Mouse (Mus musculus) E14TG2a.4 (cell line): Measurements from ENCODE around the gene Rhno1.

ENCODE experiments used
- CTCF ChIP-seq: conservative IDR thresholded peaks from 2 replicates; pipeline ENCODE4 v1.5.1; 2014; ENCODE audit warnings: low read length
- NANOG ChIP-seq: IDR thresholded peaks from 2 replicates; pipeline ENCODE4 v1.6.1; 2014; ENCODE audit warnings: borderline replicate concordance, low read length, mixed read lengths
- POU5F1 ChIP-seq: IDR thresholded peaks from 2 replicates; pipeline ENCODE4 v1.6.1; 2014; ENCODE audit warnings: low read length, borderline replicate concordance

DNA sequence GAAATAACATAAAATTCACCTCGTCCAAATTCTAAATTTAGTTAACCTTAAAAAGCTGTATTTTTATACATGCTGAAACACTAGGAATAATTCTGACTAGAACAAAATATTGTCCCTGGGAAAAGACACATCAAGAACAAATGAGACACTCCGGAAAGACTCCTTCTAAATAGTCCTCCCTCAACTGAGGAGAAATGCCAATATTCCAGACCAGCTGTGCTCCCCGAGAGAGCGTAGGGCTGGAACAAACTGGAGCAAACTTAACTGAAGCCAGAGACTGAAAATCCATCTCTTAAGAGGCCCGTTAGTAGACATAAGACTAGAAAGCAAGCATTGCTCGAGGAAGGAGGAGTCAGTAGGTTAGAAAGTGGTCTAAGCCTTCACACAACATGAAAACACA lies 15.9 kb downstream of the Rhno1 start:
- no peak for TF ChIP-seq CTCF
- no peak for TF ChIP-seq NANOG
- no peak for TF ChIP-seq POU5F1
